Mouse (Mus musculus) erythroblast, embryonic 14.5 days (primary cell): ENCODE measurements around the gene Olfr370.

Experiments used
- GATA1 ChIP-seq: IDR thresholded peaks from 2 replicates; pipeline ENCODE4 v1.6.1; 2012; ENCODE audit warnings: low read length, inconsistent platforms, mixed read lengths
- TAL1 ChIP-seq: IDR thresholded peaks from 3 replicates; pipeline ENCODE4 v1.6.1; 2012; ENCODE audit warnings: low read length, inconsistent platforms, mixed read lengths

DNA sequence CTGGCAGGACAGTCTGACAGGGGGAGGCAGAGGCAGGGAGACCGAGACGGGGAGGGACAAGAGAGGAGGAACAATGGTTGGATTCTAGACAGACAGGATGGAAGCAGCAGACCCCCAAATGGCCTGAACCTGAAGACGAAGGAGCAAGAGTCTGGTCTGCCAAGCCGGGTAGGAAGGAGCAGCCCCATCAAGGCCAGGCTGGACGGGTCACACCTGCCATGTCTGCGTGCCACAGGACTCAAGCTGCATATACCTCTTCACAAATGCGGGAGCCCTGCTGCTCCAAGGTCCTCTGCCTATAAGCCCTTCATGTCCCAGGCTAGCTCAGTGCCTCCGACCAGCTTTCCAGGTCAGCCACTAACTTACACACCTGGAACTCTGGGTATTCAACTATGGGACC lies 44.1 kb downstream of the Olfr370 start:
- TF ChIP-seq TAL1: no peak
- TF ChIP-seq GATA1: no peak
